Mouse (Mus musculus): ENCODE results near the gene Bap1.

Gene Bap1

DNA sequence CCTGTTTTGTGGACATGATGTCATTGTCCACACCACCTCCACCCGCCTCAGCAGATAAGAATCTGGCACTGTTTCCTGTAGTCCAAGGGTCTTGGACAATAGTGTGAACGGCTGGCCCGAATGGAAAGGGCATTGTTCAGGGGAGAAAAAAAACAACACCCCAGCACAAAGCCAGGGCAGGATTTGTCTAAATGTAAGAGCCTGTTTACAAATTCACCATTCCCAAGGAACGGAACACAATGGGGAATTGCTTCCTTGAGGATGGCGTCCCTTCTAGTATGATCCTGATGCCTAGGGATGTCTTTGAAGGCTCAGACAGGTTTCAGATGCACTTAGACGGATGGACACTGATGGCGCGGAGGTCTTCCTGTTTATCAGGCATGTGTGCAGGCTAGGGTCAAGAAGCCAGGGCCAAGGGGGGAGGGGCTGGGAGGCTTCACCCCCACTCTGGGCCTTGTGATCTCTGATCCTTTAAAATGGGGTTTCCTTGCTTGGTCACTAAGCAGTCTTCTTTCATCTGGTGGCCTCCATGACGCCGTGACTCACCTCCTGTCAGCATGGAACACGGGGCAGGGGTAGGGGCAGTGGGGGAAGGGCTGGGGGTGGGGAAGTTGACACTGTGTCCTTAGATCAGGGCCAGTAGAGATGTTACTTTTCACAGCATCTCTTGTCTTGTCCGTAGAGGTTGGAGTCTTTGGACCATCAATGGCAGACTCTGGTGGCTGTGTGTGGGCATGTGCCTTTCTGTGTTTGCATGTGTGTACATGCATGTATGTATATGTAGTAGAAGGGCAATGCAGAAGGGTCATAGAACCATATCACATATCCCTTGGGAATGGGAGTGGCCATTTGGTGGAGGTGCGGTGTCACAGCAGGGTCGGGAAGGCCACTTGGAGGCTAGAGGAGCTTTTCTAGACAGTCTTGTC lies 17.9 kb upstream of the Bap1 start:
- no peak for DNase-seq (ENCODE audit: low spot score in 2 of 2)

- peak; percentile 57 to 66 for DNase-seq (ENCODE audit: low spot score in 2 of 2)
Measured at GRCm38 (mm10) chr14:31233996-31234591, 17.2 kb upstream of the Bap1 start.

DNA sequence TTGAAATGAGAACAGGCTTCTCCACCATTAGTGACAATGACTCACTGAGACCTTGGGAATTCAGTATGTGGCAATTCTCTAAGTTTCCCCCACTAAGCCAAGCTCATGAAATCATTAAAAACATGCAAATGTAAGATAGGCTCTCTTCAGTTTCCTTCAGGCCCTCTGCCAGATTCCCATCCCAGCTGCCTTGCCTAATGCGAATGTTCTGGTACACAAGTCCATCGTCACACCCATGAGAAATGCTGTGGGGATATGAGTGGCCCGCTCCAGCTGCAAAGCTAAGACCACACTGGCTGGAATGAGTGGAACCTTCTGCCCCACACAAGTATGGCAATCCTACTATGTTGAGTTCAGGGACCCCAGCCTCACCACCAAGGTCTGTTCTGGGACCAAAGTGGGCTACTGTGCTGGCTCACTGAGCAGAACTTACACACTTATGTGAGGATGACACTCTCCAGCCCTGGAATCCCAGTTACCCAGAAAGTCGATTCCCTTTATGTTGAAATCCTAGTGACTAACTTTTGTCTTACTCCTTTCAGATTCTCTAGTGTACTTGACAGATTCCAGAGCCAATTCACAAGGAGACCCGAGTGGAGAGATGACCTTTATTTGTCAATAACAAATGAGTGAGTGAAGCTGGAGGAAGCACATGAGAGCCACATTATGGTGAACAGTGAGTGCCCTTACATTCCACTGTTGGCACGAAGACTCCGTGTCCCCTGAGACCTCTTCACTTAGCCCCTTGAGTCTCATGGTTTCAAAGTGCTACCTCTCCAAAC lies 14.0 kb upstream of the Bap1 start:
- DNase-seq (ENCODE audit: low spot score in 2 of 2) = peak in 1 of 2 experiments; percentile 48

DNA sequence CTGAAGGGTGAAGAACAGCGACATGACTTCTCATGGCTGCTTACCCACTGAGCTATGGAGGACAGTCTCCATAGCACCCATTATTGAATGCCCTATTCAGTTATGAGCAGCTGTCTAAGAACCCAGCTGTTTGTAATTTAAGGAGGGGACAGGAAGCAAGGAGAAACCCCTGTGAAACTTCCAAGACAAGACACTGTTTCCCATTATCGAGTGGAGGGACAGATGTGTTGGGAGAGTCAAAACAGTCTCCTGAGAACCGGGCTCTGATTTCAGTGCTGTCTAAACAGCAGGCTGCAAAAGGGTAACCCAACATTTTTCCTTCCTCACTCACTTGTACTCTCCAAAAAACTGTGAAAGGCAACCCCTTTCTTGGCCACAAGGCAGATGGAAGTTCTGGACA lies 10.7 kb upstream of the Bap1 start:
- DNase-seq (ENCODE audit: low spot score in 2 of 2) = no peak

DNA sequence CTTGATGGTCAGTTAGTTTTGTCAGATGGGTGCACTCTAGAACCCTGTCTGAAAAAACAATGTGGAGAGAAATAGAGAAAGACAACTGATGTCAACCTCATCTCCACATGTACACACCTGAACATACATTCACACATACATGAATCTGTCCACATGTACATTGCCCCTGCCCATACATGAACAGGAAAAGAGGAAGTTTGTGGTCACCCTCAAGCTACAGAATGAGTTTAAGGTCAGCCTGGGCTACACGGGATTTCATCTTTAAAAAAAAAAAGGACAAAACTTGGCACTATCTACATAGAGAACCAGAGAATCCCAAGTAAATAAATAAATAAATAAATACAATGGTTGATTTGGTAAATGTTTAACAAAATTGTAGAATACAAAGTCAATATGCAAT lies 6.5 kb upstream of the Bap1 start:
- DNase-seq (ENCODE audit: low spot score in 2 of 2) = no peak

- no peak for DNase-seq (ENCODE audit: low spot score in 2 of 2)
Measured at GRCm38 (mm10) chr14:31245946-31246345, 5.3 kb upstream of the Bap1 start.

DNA sequence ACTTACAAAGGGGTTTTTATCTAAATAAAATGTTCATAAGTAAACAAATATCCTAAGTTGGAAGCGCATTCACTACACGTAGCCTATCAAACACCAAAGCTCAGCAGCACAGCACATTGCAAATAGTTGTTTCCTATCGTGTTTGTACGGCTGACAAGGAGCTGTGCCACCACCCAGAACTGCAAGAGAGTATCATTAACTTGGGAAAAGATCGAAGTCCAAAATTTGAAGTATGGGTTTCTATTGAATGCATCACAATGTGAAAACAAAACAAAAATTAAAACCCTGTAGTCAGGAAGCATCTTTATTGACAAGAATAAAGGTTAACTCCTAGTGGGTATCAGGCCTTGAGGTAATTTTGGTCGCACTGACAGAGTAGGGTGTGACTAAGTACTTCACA lies 2.9 kb upstream of the Bap1 start:
- DNase-seq (ENCODE audit: low spot score in 2 of 2) = no peak

DNA sequence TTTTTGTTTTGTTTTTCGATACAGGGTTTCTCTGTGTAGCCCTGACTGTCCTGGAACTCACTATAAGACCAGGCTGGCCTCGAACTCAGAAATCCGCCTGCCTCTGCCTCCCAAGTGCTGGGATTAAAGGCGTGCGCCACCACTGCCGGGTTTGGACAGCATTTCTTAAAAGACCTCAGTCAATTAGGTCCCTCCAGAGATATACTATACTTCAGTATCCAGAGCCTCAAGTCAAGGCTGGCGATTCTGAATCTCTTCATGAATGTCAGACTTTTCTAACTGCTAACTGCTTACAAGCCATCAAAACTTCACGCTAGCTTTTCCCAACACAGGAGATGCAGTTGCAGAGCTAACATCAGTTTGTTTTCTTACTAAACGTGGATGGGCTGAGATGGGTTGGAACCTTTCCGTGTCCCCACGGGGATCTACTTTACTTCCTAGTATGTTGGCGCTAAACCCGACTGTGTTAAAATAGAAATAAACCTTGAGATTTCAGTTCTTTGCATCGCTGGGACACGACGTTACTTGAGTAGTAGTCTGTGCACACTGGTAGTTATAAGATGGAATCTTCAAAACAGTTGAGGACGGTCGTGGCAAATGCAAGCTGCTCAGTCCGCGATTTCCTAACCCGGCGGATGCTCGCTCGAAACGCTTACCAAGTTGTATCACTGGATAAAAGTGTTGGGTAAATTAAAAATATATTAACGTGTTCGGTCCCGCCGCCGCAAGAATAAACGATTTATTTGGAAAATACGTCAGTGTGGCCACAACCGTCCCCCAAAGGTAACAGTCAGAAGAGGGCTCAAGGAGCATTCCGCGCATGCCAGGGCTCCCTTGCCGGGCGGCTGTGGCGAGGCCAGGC lies 797 bp upstream of the Bap1 start:
- no peak for DNase-seq (ENCODE audit: low spot score in 2 of 2)

DNA sequence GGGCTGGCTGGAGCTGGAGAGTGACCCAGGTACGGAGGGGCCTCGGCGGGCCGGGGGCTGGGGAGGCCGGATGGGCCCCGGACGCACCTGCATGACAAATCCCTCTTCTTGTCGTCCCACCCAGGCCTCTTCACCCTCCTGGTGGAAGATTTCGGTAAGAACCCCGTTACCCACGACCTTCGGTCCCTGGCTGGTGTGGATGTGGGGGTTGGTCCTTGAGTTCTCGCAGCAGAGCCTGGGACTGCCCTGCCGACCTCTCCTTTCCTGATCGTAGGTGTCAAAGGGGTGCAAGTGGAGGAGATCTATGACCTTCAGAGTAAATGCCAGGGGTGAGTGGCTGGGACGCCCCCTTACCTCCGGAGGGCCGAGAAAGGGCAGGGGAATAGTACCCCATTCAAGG lies 376 bp downstream of the Bap1 start:
- DNase-seq (ENCODE audit: low spot score in 2 of 2) = no peak

GRCm38 (mm10) chr14:31252091-31252490 lies 841 bp downstream of the Bap1 start:
- no peak for DNase-seq (ENCODE audit: low spot score in 2 of 2)

GRCm38 (mm10) chr14:31258476-31259050 lies 7.3 kb downstream of the Bap1 start:
- DNase-seq (ENCODE audit: low spot score in 2 of 2) = no peak

DNA sequence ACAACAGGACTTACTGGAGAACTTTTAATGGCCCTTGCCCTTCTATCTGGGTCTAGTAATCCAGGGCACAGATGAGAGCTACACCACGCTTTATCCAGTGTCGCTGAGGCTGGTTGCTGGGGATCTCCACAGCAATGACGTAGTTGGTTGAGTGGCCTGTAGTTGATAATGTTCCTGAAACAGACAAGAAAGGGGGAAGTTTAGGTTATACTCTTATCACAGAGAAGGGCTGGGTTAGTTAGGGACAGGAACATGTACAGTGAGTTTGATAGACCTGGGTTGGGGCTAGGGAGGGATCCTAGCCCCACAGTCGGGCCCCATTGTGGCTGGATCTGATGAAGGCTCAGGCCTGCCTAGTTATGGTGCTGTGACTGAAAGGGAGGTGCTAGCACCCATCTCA lies 9.1 kb downstream of the Bap1 start:
- no peak for DNase-seq (ENCODE audit: low spot score in 2 of 2)

- no peak for DNase-seq (ENCODE audit: low spot score in 2 of 2)
Measured at GRCm38 (mm10) chr14:31260932-31261331, 9.7 kb downstream of the Bap1 start.

DNA sequence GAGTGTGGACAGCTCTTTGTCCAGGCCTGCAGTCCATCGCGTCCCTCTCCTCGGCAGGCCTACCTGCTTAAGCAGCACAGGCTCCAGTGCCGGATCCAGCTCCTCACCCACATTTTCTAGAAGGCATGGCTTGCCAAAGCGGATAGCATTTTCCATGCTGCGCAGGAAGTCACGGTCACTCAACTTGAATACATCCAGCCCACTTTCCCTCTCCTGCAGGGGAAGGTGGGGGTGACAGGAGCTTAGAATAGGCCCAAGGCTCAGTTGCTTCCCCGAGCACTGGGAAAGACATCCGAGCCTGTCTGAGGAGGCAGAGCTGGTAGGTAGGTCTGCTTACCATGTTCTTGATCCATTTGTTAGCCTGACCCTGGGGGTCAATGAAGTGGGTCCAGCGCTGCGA lies 16.4 kb downstream of the Bap1 start:
- no peak for DNase-seq (ENCODE audit: low spot score in 2 of 2)

DNA sequence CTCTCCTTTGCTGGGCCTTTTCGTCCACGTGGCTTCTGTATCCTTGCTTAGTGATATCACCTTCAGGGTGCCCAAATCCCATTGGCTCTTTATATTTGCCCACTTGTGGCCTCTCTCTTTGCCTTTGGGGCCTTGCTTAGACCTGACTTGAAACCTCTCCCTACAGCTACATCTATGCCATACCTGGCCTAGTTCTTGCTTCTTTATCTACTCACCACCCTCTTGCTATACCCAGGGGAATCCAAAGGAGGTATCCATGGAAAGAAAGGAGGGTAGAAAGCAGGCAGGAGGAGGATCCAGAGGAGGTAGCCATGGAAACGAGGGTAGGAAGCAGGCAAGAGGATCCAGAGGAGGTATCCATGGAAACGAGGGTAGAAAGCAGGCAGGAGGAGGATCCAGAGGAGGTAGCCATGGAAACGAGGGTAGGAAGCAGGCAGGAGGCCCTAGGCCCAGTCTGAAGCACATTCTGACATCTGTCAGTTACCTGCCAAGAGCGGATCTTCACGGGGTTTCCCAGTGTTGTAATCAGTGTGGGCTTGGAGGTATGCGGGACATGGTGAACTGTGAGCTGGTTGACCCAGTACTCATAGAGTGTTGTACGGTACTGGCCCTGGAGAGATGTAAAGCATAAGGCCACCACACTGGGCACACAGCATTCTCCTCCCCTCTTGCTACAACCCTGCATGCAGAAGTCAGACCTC lies 17.2 kb downstream of the Bap1 start:
- no peak for DNase-seq (ENCODE audit: low spot score in 2 of 2)

- peak in 1 of 2 experiments; percentile 17 for DNase-seq (ENCODE audit: low spot score in 2 of 2)
Measured at GRCm38 (mm10) chr14:31269456-31270100, 18.3 kb downstream of the Bap1 start.

DNA sequence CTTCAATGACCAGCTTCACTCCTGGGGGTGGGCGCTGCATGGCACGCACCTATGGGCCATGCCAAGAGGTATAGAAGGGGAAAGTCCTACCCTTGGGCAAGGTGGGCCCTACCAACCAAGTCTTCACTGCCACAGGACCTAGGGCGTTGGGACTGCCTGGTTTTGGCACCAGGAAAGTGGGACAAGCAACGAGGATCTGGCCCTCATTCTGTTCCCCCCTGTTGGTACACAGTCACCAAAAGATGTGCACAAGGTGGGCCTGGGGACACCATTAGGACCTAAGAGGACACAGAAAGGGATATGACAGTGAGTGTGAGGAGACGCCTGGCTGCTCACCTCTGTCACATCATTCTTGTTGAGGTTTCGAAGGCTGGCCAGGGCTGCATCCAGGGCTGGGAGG lies 19.9 kb downstream of the Bap1 start:
- no peak for DNase-seq (ENCODE audit: low spot score in 2 of 2)

- DNase-seq (ENCODE audit: low spot score in 2 of 2) = peak; percentile 37 to 65
Measured at GRCm38 (mm10) chr14:31272164-31272563, 20.9 kb downstream of the Bap1 start.

- DNase-seq (ENCODE audit: low spot score in 2 of 2) = no peak
Measured at GRCm38 (mm10) chr14:31285728-31286127, 34.5 kb downstream of the Bap1 start.
